Mouse (Mus musculus) limb, embryonic 15.5 days (tissue): Measurements from ENCODE around the gene Akap2. TPM values are rescaled to one million over a fixed set of nuclear protein-coding genes. Genes with fewer than 3 reads are reported as not detected.

Experiments used
- ATAC-seq: fragments of 200-750 bp; cut with Nextera tagmentation; 2 replicates; pipeline ENCODE4 v1.8.0; 2017; ENCODE audit warnings: low read depth, moderate TSS enrichment; ENCODE audit not compliant: insufficient number of reproducible peaks, low FRiP score, low TSS enrichment
- H3K27ac ChIP-seq: fragments of 300-500 bp; sonication (generic); 2 replicates; pipeline ENCODE4 v1.5.1; 2015; ENCODE audit warnings: moderate library complexity, mild to moderate bottlenecking, inconsistent platforms
- H3K27me3 ChIP-seq: fragments of 300-500 bp; sonication (generic); 2 replicates; pipeline ENCODE4 v1.6.1; 2015; ENCODE audit warnings: inconsistent platforms
- H3K36me3 ChIP-seq: fragments of 300-500 bp; sonication (generic); 2 replicates; pipeline ENCODE4 v1.6.1; 2015; ENCODE audit warnings: inconsistent platforms
- H3K4me1 ChIP-seq: fragments of 300-500 bp; sonication (generic); 2 replicates; pipeline ENCODE4 v1.6.1; 2015; ENCODE audit warnings: inconsistent platforms
- H3K4me2 ChIP-seq: fragments of 300-500 bp; sonication (generic); 2 replicates; pipeline ENCODE4 v1.6.1; 2015; ENCODE audit warnings: mild to moderate bottlenecking, inconsistent platforms
- H3K4me3 ChIP-seq: fragments of 300-500 bp; sonication (generic); 2 replicates; pipeline ENCODE4 v1.5.1; 2015; ENCODE audit warnings: mild to moderate bottlenecking, inconsistent platforms
- H3K9ac ChIP-seq: fragments of 300-500 bp; sonication (generic); 2 replicates; pipeline ENCODE4 v1.6.1; 2015; ENCODE audit warnings: inconsistent platforms
- H3K9me3 ChIP-seq: fragments of 300-500 bp; sonication (generic); 2 replicates; pipeline ENCODE4 v1.6.1; 2016; ENCODE audit warnings: inconsistent platforms
- WGBS: fragments of 180-500 bp; shearing (Covaris S2); methylation state at CpG from one replicate; pipeline ENCODE4 v1.1.7; 2015; 5-methylcytosine and 5-hydroxymethylcytosine counted together
- polyA plus RNA-seq: library from polyadenylated mRNA; unstranded; fragments of >200 nt; fragmentation: Nextera tagmentation; extraction: Ambion mirVana; gene quantifications from 2 replicates; pipeline ENCODE4 v1.2.1, GENCODE M21; 2015

The Akap2 gene
- polyA plus RNA-seq, 1 experiment from 2014 or later: 25.2 TPM

- Histone ChIP-seq H3K9me3 (no peaks in the 10 kb centered on the region), H3K4me3 (no peak overlapping the region), H3K9ac (no peak overlapping the region), H3K27me3 (no peaks in the 10 kb centered on the region), H3K4me1 (0 out of 2 replicates have a peak, but pooled peaks cover 4% of the 10 kb centered on the region), H3K36me3 (no peaks in the 10 kb centered on the region), H3K27ac (no peak overlapping the region), H3K4me2 (no peak overlapping the region)
- no peak for ATAC-seq
- WGBS: 24% methylated on average over 3 of the region's 3 CpGs
These were observed 210.2 kb downstream of the Akap2 start for GRCm38 (mm10) chr4:57927464-57928205.

- H3K4me3 ChIP-seq: no peak overlapping the region
- WGBS: 73% methylated on average over 5 of the region's 5 CpGs
- H3K27me3 ChIP-seq: no peaks in the 10 kb centered on the region
- no peaks in the 10 kb centered on the region for H3K4me1 ChIP-seq
- H3K9me3 ChIP-seq: no peaks in the 10 kb centered on the region
- H3K4me2 ChIP-seq: no peak overlapping the region
- no peak overlapping the region for H3K27ac ChIP-seq
- no peak overlapping the region for H3K9ac ChIP-seq
- no peak for ATAC-seq
- no peaks in the 10 kb centered on the region for H3K36me3 ChIP-seq
These were observed 213.2 kb downstream of the Akap2 start for GRCm38 (mm10) chr4:57930559-57931170.

- Histone ChIP-seq H3K27ac (no peak overlapping the region), H3K9ac (no peak overlapping the region), H3K4me3 (no peak overlapping the region), H3K4me2 (no peak overlapping the region), H3K9me3 (no peaks in the 10 kb centered on the region), H3K36me3 (no peaks in the 10 kb centered on the region), H3K27me3 (no peaks in the 10 kb centered on the region), H3K4me1 (no peaks in the 10 kb centered on the region)
- ATAC-seq: no peak
- WGBS: 65% methylated on average over 5 of the region's 5 CpGs
These were observed 216.7 kb downstream of the Akap2 start for GRCm38 (mm10) chr4:57934181-57934580.

- no peak overlapping the region for H3K4me3 ChIP-seq
- H3K27me3 ChIP-seq: no peaks in the 10 kb centered on the region
- peaks cover 4% of the 10 kb centered on the region; the same call in 1 of the 2 replicates for H3K36me3 ChIP-seq
- no peak overlapping the region for H3K27ac ChIP-seq
- 71% methylated on average over 6 of the region's 6 CpGs for WGBS
- no peaks in the 10 kb centered on the region for H3K4me1 ChIP-seq
- ATAC-seq: no peak
- H3K4me2 ChIP-seq: no peak overlapping the region
- H3K9me3 ChIP-seq: no peaks in the 10 kb centered on the region
- H3K9ac ChIP-seq: no peak overlapping the region
These were observed 219.8 kb downstream of the Akap2 start for GRCm38 (mm10) chr4:57937292-57937691.

- Histone ChIP-seq H3K4me1 (no peaks in the 10 kb centered on the region), H3K9ac (no peak overlapping the region), H3K9me3 (no peaks in the 10 kb centered on the region), H3K27ac (no peak overlapping the region), H3K27me3 (no peaks in the 10 kb centered on the region), H3K4me3 (no peak overlapping the region), H3K36me3 (peaks cover 35% of the 10 kb centered on the region), H3K4me2 (no peak overlapping the region)
- no peak for ATAC-seq
- WGBS: 87% methylated on average over 4 of the region's 4 CpGs
These were observed 223.2 kb downstream of the Akap2 start for GRCm38 (mm10) chr4:57940631-57941030.

- H3K4me3 ChIP-seq: no peak overlapping the region
- no peaks in the 10 kb centered on the region for H3K9me3 ChIP-seq
- no peak overlapping the region for H3K4me2 ChIP-seq
- WGBS: 85% methylated on average over 2 of the region's 2 CpGs
- no peaks in the 10 kb centered on the region for H3K4me1 ChIP-seq
- H3K27me3 ChIP-seq: no peaks in the 10 kb centered on the region
- no peak for ATAC-seq
- no peak overlapping the region for H3K27ac ChIP-seq
- H3K36me3 ChIP-seq: peaks cover 52% of the 10 kb centered on the region
- no peak overlapping the region for H3K9ac ChIP-seq
These were observed 225.4 kb downstream of the Akap2 start for GRCm38 (mm10) chr4:57942892-57943291.

Other genes starting within 250 kb of the Akap2 start
- gene Pakap, start 149.5 kb upstream of the Akap2 start, polyA plus RNA-seq: 30.5 and 30.8 TPM in 2 replicates
- 0.12 and 0.14 TPM in 2 replicates for gene D630039A03Rik, start 198.6 kb downstream of the Akap2 start, polyA plus RNA-seq
- 351 and 362 TPM in 2 replicates for gene Txn1, start 238.8 kb downstream of the Akap2 start, polyA plus RNA-seq